ENCODE assay signal across 8 mouse cellular contexts in the genomic region with DNA sequence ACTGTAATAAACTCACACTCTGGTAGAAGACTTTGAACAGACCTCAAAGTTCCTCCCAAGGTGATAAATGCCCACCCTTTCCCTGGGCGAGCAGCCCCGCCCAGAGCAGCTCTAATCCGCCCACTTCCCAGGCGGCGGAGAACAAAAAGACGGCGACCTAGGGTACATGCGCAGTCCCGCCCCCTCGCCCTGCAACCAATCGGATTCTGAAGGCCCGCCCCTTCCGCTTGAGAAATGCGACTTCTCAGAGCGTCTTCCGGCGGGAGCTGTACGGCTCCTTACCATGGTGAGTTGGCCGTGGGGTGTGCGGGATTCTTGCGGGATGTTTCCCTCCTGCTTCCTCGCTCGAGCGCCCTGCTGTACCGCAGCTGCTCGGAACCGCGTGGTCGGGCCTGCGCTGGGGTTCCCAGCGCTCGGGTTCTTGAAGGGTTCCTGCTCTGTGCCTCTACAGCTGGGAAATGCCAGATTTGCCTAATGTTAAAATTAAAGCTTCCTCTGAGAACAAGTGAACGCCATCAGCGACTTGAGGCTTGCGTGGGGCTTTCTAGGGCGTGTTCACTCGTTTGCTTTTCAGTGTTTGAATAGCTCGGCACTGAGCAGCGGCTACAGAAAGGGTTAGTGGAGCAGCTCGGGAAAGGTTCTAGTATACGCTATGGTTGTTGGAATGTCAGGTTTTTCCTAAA. TPM values are rescaled to one million over a fixed set of nuclear protein-coding genes. Genes with fewer than 3 reads are reported as not detected.
DNase-seq lines count a peak whose midpoint lies in the region; ATAC-seq lines count a peak whose summit lies in the region.

TSS of gene Slc30a6 (plus strand) at position 226 of the 683 bp plus-strand sequence.

- intact Hi-C loops in gastrocnemius, postnatal 14 days (cut with DNase I; ENCODE audit: low total_unique reads): loop anchor here (10.0 kb wide), 1 partner anchor 61 kb away; the partner anchor contains the start of gene Spast
- intact Hi-C loops in left cerebral cortex, postnatal 10 days (cut with DNase I): no loop called here

- DNase-seq in adrenal gland, adult (ENCODE audit: inconsistent age in 2 of 2, low spot score in 1 of 2): peak; percentile 97 to 99
- peak; percentile 99 for DNase-seq in embryo, embryonic 10.5 days (ENCODE audit: low spot score)
- DNase-seq in gastrocnemius, postnatal 14 days: peak; percentile 97
- DNase-seq in left cerebral cortex, postnatal 10 days (ENCODE audit: extremely low spot score in 1 of 2, low spot score in 2 of 2): peak; percentile 97 to 98
- peak; percentile 95 for DNase-seq in right cerebral cortex, postnatal 25 days
- DNase-seq in urinary bladder, postnatal 4 days (ENCODE audit: low spot score in 2 of 2): peak; percentile 92 to 95

- ATAC-seq in inflammation-experienced regulatory T-cells, adult 6 months: peak; percentile 99
- ATAC-seq in megakaryocyte-erythroid progenitor cell, adult 5-6 weeks (replicated peaks; ENCODE audit: low FRiP score, low TSS enrichment, poor library complexity, severe bottlenecking): peak; percentile 99

RNA-seq across cellular contexts. Expression of gene Slc30a6, which starts in this region (rescaled TPM):
- 1 to 10 TPM; 6.6 to 7.1 TPM for total RNA-seq in gastrocnemius, postnatal 14 days (2021)
- 10 to 100 TPM; 27.6 to 31.2 (median 30.9) TPM for polyA plus RNA-seq in inflammation-experienced regulatory T-cells, adult 6 months (2017; shearing (Covaris generic))
- 10 to 100 TPM; 17.4 to 17.5 TPM for total RNA-seq in left cerebral cortex, postnatal 10 days (2021)
- total RNA-seq in megakaryocyte-erythroid progenitor cell, adult 5-6 weeks (2014; fragmentation: Nextera tagmentation): 17.4 and 18.1 TPM in 2 replicates
- 8.9 and 12.4 TPM in 2 replicates for total RNA-seq in megakaryocyte-erythroid progenitor cell, adult 5-6 weeks (2017)

Comparison
In these comparisons a context has a peak if more than half of its experiments do, and no peak if none do; other contexts are left out.
1. Peak in every context shown above with its lines: DNase-seq and ATAC-seq.